Mouse (Mus musculus): ENCODE results near the gene Agap3. TPM values are rescaled to one million over a fixed set of nuclear protein-coding genes. Genes with fewer than 3 reads are reported as not detected.

Gene Agap3
- polyA plus RNA-seq, 1 experiment from 2014 or later = 15.5 TPM

- Histone ChIP-seq H3K27ac (ENCODE audit: low read length) (no peak overlapping the region), H3K36me3 (ENCODE audit: control insufficient read depth, insufficient read depth) (peaks cover 11% of the 10 kb centered on the region; the same call in 1 of the 2 replicates), H3K4me3 (ENCODE audit: low read length) (peak overlapping the region; percentile 79), H3K4me1 (ENCODE audit: control insufficient read depth, insufficient read depth, low read length) (peaks cover 33% of the 10 kb centered on the region), H3K27me3 (ENCODE audit: control insufficient read depth, insufficient read depth, low read length) (no peaks in the 10 kb centered on the region), H3K4me2 (ENCODE audit: low read depth, low read length) (peak overlapping the region; percentile 92), H3K9me3 (replicated peaks; ENCODE audit: control insufficient read depth, low read length) (no peaks in the 10 kb centered on the region), H3K9ac (ENCODE audit: low read length) (peak overlapping the region; percentile 82)
- 18% methylated on average over 9 of the region's 9 CpGs for WGBS
- no peak for ATAC-seq (replicated peaks; ENCODE audit: extremely low read depth, insufficient read depth, low FRiP score)
Measured at GRCm38 (mm10) chr5:24426556-24427284, 25.3 kb upstream of the Agap3 start.

GRCm38 (mm10) chr5:24427285-24427633, 24.7 kb upstream of the Agap3 start:
- H3K27ac ChIP-seq (ENCODE audit: low read length) = no peak overlapping the region
- ATAC-seq (replicated peaks; ENCODE audit: extremely low read depth, insufficient read depth, low FRiP score) = no peak
- 45% methylated on average over 12 of the region's 12 CpGs for WGBS
- no peak overlapping the region for H3K4me3 ChIP-seq (ENCODE audit: low read length)
- H3K4me2 ChIP-seq (ENCODE audit: low read depth, low read length) = peak overlapping the region; percentile 92; the same call in 1 of the 2 replicates
- no peaks in the 10 kb centered on the region for H3K27me3 ChIP-seq (ENCODE audit: control insufficient read depth, insufficient read depth, low read length)
- H3K4me1 ChIP-seq (ENCODE audit: control insufficient read depth, insufficient read depth, low read length) = peaks cover 33% of the 10 kb centered on the region
- H3K9me3 ChIP-seq (replicated peaks; ENCODE audit: control insufficient read depth, low read length) = no peaks in the 10 kb centered on the region
- peak overlapping the region; percentile 82; the same call in 1 of the 2 replicates for H3K9ac ChIP-seq (ENCODE audit: low read length)
- H3K36me3 ChIP-seq (ENCODE audit: control insufficient read depth, insufficient read depth) = peaks cover 16% of the 10 kb centered on the region

- Histone ChIP-seq H3K27me3 (ENCODE audit: control insufficient read depth, insufficient read depth, low read length) (no peaks in the 10 kb centered on the region), H3K9ac (ENCODE audit: low read length) (no peak overlapping the region), H3K9me3 (replicated peaks; ENCODE audit: control insufficient read depth, low read length) (no peaks in the 10 kb centered on the region), H3K4me1 (ENCODE audit: control insufficient read depth, insufficient read depth, low read length) (peaks cover 28% of the 10 kb centered on the region), H3K4me3 (ENCODE audit: low read length) (no peak overlapping the region), H3K4me2 (ENCODE audit: low read depth, low read length) (no peak overlapping the region), H3K36me3 (ENCODE audit: control insufficient read depth, insufficient read depth) (peaks cover 20% of the 10 kb centered on the region), H3K27ac (ENCODE audit: low read length) (no peak overlapping the region)
- no peak for ATAC-seq (replicated peaks; ENCODE audit: extremely low read depth, insufficient read depth, low FRiP score)
- WGBS = 26% methylated on average over 15 of the region's 15 CpGs
Measured at GRCm38 (mm10) chr5:24427981-24428402, 24.0 kb upstream of the Agap3 start.

- H3K9me3 ChIP-seq (replicated peaks; ENCODE audit: control insufficient read depth, low read length) = no peaks in the 10 kb centered on the region
- no peak overlapping the region for H3K27ac ChIP-seq (ENCODE audit: low read length)
- no peak for ATAC-seq (replicated peaks; ENCODE audit: extremely low read depth, insufficient read depth, low FRiP score)
- H3K27me3 ChIP-seq (ENCODE audit: control insufficient read depth, insufficient read depth, low read length) = no peaks in the 10 kb centered on the region
- H3K9ac ChIP-seq (ENCODE audit: low read length) = no peak overlapping the region
- peaks cover 28% of the 10 kb centered on the region for H3K4me1 ChIP-seq (ENCODE audit: control insufficient read depth, insufficient read depth, low read length)
- H3K4me2 ChIP-seq (ENCODE audit: low read depth, low read length) = no peak overlapping the region
- WGBS = 31% methylated on average over 8 of the region's 9 CpGs
- H3K36me3 ChIP-seq (ENCODE audit: control insufficient read depth, insufficient read depth) = peaks cover 20% of the 10 kb centered on the region
- H3K4me3 ChIP-seq (ENCODE audit: low read length) = no peak overlapping the region
Measured at GRCm38 (mm10) chr5:24428596-24428995, 23.4 kb upstream of the Agap3 start.

- H3K27ac ChIP-seq (ENCODE audit: low read length) = no peak overlapping the region
- peaks cover 54% of the 10 kb centered on the region for H3K36me3 ChIP-seq (ENCODE audit: control insufficient read depth, insufficient read depth)
- H3K9me3 ChIP-seq (replicated peaks; ENCODE audit: control insufficient read depth, low read length) = no peaks in the 10 kb centered on the region
- H3K27me3 ChIP-seq (ENCODE audit: control insufficient read depth, insufficient read depth, low read length) = no peaks in the 10 kb centered on the region
- H3K4me1 ChIP-seq (ENCODE audit: control insufficient read depth, insufficient read depth, low read length) = no peaks in the 10 kb centered on the region; the same call in 1 of the 2 replicates
- H3K9ac ChIP-seq (ENCODE audit: low read length) = no peak overlapping the region
- WGBS = 85% methylated on average over 8 of the region's 8 CpGs
- no peak for ATAC-seq (replicated peaks; ENCODE audit: extremely low read depth, insufficient read depth, low FRiP score)
- H3K4me3 ChIP-seq (ENCODE audit: low read length) = no peak overlapping the region
- no peak overlapping the region for H3K4me2 ChIP-seq (ENCODE audit: low read depth, low read length)
Measured at GRCm38 (mm10) chr5:24433993-24434392, 18.0 kb upstream of the Agap3 start.

- Histone ChIP-seq H3K4me1 (ENCODE audit: control insufficient read depth, insufficient read depth, low read length) (peaks cover 17% of the 10 kb centered on the region), H3K4me2 (ENCODE audit: low read depth, low read length) (no peak overlapping the region), H3K27me3 (ENCODE audit: control insufficient read depth, insufficient read depth, low read length) (no peaks in the 10 kb centered on the region), H3K9ac (ENCODE audit: low read length) (no peak overlapping the region), H3K4me3 (ENCODE audit: low read length) (no peak overlapping the region), H3K9me3 (replicated peaks; ENCODE audit: control insufficient read depth, low read length) (no peaks in the 10 kb centered on the region), H3K27ac (ENCODE audit: low read length) (no peak overlapping the region), H3K36me3 (ENCODE audit: control insufficient read depth, insufficient read depth) (peaks cover 47% of the 10 kb centered on the region)
- 91% methylated on average over 8 of the region's 8 CpGs for WGBS
- no peak for ATAC-seq (replicated peaks; ENCODE audit: extremely low read depth, insufficient read depth, low FRiP score)
Measured at GRCm38 (mm10) chr5:24441187-24441586, 10.8 kb upstream of the Agap3 start.

GRCm38 (mm10) chr5:24442029-24442428, 9.9 kb upstream of the Agap3 start:
- Histone ChIP-seq H3K4me2 (ENCODE audit: low read depth, low read length) (no peak overlapping the region), H3K27me3 (ENCODE audit: control insufficient read depth, insufficient read depth, low read length) (no peaks in the 10 kb centered on the region), H3K9ac (ENCODE audit: low read length) (no peak overlapping the region), H3K27ac (ENCODE audit: low read length) (no peak overlapping the region), H3K9me3 (replicated peaks; ENCODE audit: control insufficient read depth, low read length) (no peaks in the 10 kb centered on the region), H3K36me3 (ENCODE audit: control insufficient read depth, insufficient read depth) (peaks cover 42% of the 10 kb centered on the region), H3K4me3 (ENCODE audit: low read length) (no peak overlapping the region), H3K4me1 (ENCODE audit: control insufficient read depth, insufficient read depth, low read length) (peaks cover 17% of the 10 kb centered on the region)
- no peak for ATAC-seq (replicated peaks; ENCODE audit: extremely low read depth, insufficient read depth, low FRiP score)
- WGBS = 76% methylated on average over 9 of the region's 9 CpGs

- no peak overlapping the region for H3K27ac ChIP-seq (ENCODE audit: low read length)
- no peaks in the 10 kb centered on the region for H3K9me3 ChIP-seq (replicated peaks; ENCODE audit: control insufficient read depth, low read length)
- no peak for ATAC-seq (replicated peaks; ENCODE audit: extremely low read depth, insufficient read depth, low FRiP score)
- peaks cover 26% of the 10 kb centered on the region for H3K4me1 ChIP-seq (ENCODE audit: control insufficient read depth, insufficient read depth, low read length)
- H3K4me2 ChIP-seq (ENCODE audit: low read depth, low read length) = no peak overlapping the region
- no peaks in the 10 kb centered on the region for H3K27me3 ChIP-seq (ENCODE audit: control insufficient read depth, insufficient read depth, low read length)
- WGBS = 89% methylated on average over 7 of the region's 7 CpGs
- H3K36me3 ChIP-seq (ENCODE audit: control insufficient read depth, insufficient read depth) = peaks cover 42% of the 10 kb centered on the region
- H3K9ac ChIP-seq (ENCODE audit: low read length) = no peak overlapping the region
- no peak overlapping the region for H3K4me3 ChIP-seq (ENCODE audit: low read length)
Measured at GRCm38 (mm10) chr5:24443204-24443603, 8.8 kb upstream of the Agap3 start.

GRCm38 (mm10) chr5:24443927-24444326, 8.1 kb upstream of the Agap3 start:
- 73% methylated on average over 12 of the region's 12 CpGs for WGBS
- H3K9me3 ChIP-seq (replicated peaks; ENCODE audit: control insufficient read depth, low read length) = no peaks in the 10 kb centered on the region
- no peak for ATAC-seq (replicated peaks; ENCODE audit: extremely low read depth, insufficient read depth, low FRiP score)
- peak overlapping the region; percentile 90 for H3K4me3 ChIP-seq (ENCODE audit: low read length)
- peaks cover 26% of the 10 kb centered on the region for H3K4me1 ChIP-seq (ENCODE audit: control insufficient read depth, insufficient read depth, low read length)
- peak overlapping the region; percentile 97; the same call in 1 of the 2 replicates for H3K27ac ChIP-seq (ENCODE audit: low read length)
- peak overlapping the region; percentile 77 for H3K4me2 ChIP-seq (ENCODE audit: low read depth, low read length)
- H3K9ac ChIP-seq (ENCODE audit: low read length) = peak overlapping the region; percentile 98
- peaks cover 35% of the 10 kb centered on the region for H3K36me3 ChIP-seq (ENCODE audit: control insufficient read depth, insufficient read depth)
- no peaks in the 10 kb centered on the region for H3K27me3 ChIP-seq (ENCODE audit: control insufficient read depth, insufficient read depth, low read length)
